Mouse (Mus musculus) ES-E14 (cell line): ENCODE results near the gene Adam10. TPM values are rescaled to one million over a fixed set of nuclear protein-coding genes. Genes with fewer than 3 reads are reported as not detected.

Experiments used
- DNase-seq: peaks from one replicate; pipeline ENCODE4 v3.0.0-alpha.2; 2013; ENCODE audit warnings: low read depth, low spot score
- H3K27ac ChIP-seq: 2 replicates; pipeline ENCODE4 v1.5.1; 2012; ENCODE audit warnings: low read depth, mild to moderate bottlenecking, low read length, moderate library complexity, mixed read lengths; ENCODE audit not compliant: poor library complexity, insufficient read depth, severe bottlenecking
- H3K36me3 ChIP-seq: 2 replicates; pipeline ENCODE4 v1.6.1; 2012; ENCODE audit warnings: mild to moderate bottlenecking, low read length, moderate library complexity, mixed read lengths; ENCODE audit not compliant: control insufficient read depth, poor library complexity, insufficient read depth, severe bottlenecking
- H3K4me1 ChIP-seq, 2 experiments: fragments of 150-350 bp in 1 of 2; sonication (generic) in 1 of 2; 2 replicates each; pipeline ENCODE4 v1.6.1; 2012; ENCODE audit warnings: low read length in 2 of 2, mild to moderate bottlenecking in 1 of 2, mixed read lengths in 1 of 2; ENCODE audit not compliant: control insufficient read depth in 2 of 2, insufficient read depth in 2 of 2, poor library complexity in 1 of 2
- H3K4me3 ChIP-seq, 2 experiments: fragments of 150-350 bp in 1 of 2; sonication (generic) in 1 of 2; 2 replicates each; pipeline ENCODE4 v1.5.1; 2012; ENCODE audit warnings: low read length in 2 of 2, low read depth in 1 of 2, mild to moderate bottlenecking in 1 of 2, mixed read lengths in 1 of 2; ENCODE audit not compliant: insufficient read depth in 1 of 2, poor library complexity in 1 of 2, severe bottlenecking in 1 of 2
- H3K9ac ChIP-seq: 2 replicates; pipeline ENCODE4 v1.6.1; 2012; ENCODE audit warnings: low read depth, mild to moderate bottlenecking, low read length, mixed read lengths; ENCODE audit not compliant: poor library complexity, insufficient read depth, severe bottlenecking
- H3K9me3 ChIP-seq: fragments of 150-350 bp; sonication (generic); 2 replicates; pipeline ENCODE4 v1.6.1; 2012; ENCODE audit warnings: low read depth, mild to moderate bottlenecking, low read length; ENCODE audit not compliant: control insufficient read depth, insufficient read depth
- CHD2 ChIP-seq: IDR thresholded peaks from 2 replicates; pipeline ENCODE4 v1.6.1; 2014; ENCODE audit warnings: mild to moderate bottlenecking, low read depth, low read length, inconsistent platforms
- HCFC1 ChIP-seq: IDR thresholded peaks from 2 replicates; pipeline ENCODE4 v1.6.1; 2012; ENCODE audit warnings: low read length, inconsistent platforms, borderline replicate concordance; ENCODE audit not compliant: insufficient read depth
- MAFK ChIP-seq: IDR thresholded peaks from 2 replicates; pipeline ENCODE4 v1.6.1; 2014; ENCODE audit warnings: mild to moderate bottlenecking, low read depth, low read length, inconsistent platforms; ENCODE audit not compliant: insufficient read depth
- ZC3H11A ChIP-seq: IDR thresholded peaks from 2 replicates; pipeline ENCODE4 v1.6.1; 2012; ENCODE audit warnings: low read depth, mild to moderate bottlenecking, inconsistent platforms, low read length, borderline replicate concordance
- ZNF384 ChIP-seq: IDR thresholded peaks from 2 replicates; pipeline ENCODE4 v1.6.1; 2012; ENCODE audit warnings: low read depth, low read length, inconsistent platforms
- in situ Hi-C, 2 experiments: fragments of 600-800 bp; cut with MboI; formaldehyde crosslinking; loops; one replicate each; pipeline ENCODE4 v1.15.1; 2025; ENCODE audit warnings: low sequenced_read_pairs in 2 of 2, inconsistent platforms in 1 of 2; ENCODE audit not compliant: unreplicated experiment in 2 of 2
- total RNA-seq: library from RNA; depleted of rRNA; stranded (reverse); fragments of 300-350 nt; gene quantifications from 2 replicates; pipeline ENCODE4 v1.2.3, GENCODE M21; 2012

Gene Adam10
- total RNA-seq, 1 experiment: 18.1 TPM

- Histone ChIP-seq H3K9ac (no peak overlapping the region), H3K36me3 (no peaks in the 10 kb centered on the region), H3K27ac (no peak overlapping the region), H3K9me3 (no peaks in the 10 kb centered on the region), H3K4me1 (peaks cover 0 to 2% of the 10 kb centered on the region in 2 experiments; a peak in 1 of 4 replicates), H3K4me3 (no peak overlapping the region)
- peak; percentile 3 for DNase-seq
- in situ Hi-C loops: no loop called here
- TF ChIP-seq MAFK (no peak), CHD2 (no peak), ZNF384 (peak; percentile 56; the same call in 1 of the 2 replicates)
These were observed 50.7 kb downstream of the Adam10 start for GRCm38 (mm10) chr9:70729544-70729943.

GRCm38 (mm10) chr9:70731079-70731478 is 52.3 kb downstream of the Adam10 start:
- Histone ChIP-seq H3K36me3 (no peaks in the 10 kb centered on the region), H3K4me3 (no peak overlapping the region), H3K9ac (no peak overlapping the region), H3K27ac (no peak overlapping the region), H3K4me1 (peaks cover 0 to 2% of the 10 kb centered on the region in 2 experiments; a peak in 1 of 4 replicates), H3K9me3 (no peaks in the 10 kb centered on the region)
- TF ChIP-seq CHD2 (no peak), MAFK (no peak), ZNF384 (no peak), HCFC1 (no peak), ZC3H11A (no peak)
- in situ Hi-C loops: no loop called here
- no peak for DNase-seq

GRCm38 (mm10) chr9:70733208-70733607 is 54.4 kb downstream of the Adam10 start:
- no peak overlapping the region for H3K9ac ChIP-seq
- TF ChIP-seq ZNF384 (no peak), MAFK (peak; percentile 45; the same call in 1 of the 2 replicates)
- H3K9me3 ChIP-seq: no peaks in the 10 kb centered on the region
- in situ Hi-C loops: no loop called here
- no peak for DNase-seq
- H3K36me3 ChIP-seq: no peaks in the 10 kb centered on the region
- H3K4me3 ChIP-seq: no peak overlapping the region
- H3K4me1 ChIP-seq: peaks cover 0 to 2% of the 10 kb centered on the region in 2 experiments; a peak in 1 of 4 replicates
- H3K27ac ChIP-seq: no peak overlapping the region

- Histone ChIP-seq H3K4me3 (no peak overlapping the region), H3K4me1 (no peaks in the 10 kb centered on the region), H3K9me3 (no peaks in the 10 kb centered on the region), H3K36me3 (no peaks in the 10 kb centered on the region), H3K9ac (no peak overlapping the region), H3K27ac (no peak overlapping the region)
- in situ Hi-C loops: no loop called here
- TF ChIP-seq CHD2 (no peak), ZNF384 (no peak), HCFC1 (no peak), MAFK (no peak), ZC3H11A (no peak)
- DNase-seq: no peak
These were observed 61.2 kb downstream of the Adam10 start for GRCm38 (mm10) chr9:70739998-70740397.

- no peak for TF ChIP-seq ZNF384
- TF ChIP-seq MAFK: no peak
- TF ChIP-seq ZC3H11A: no peak
- TF ChIP-seq CHD2: no peak
- TF ChIP-seq HCFC1: no peak
These were observed 72.9 kb downstream of the Adam10 start for GRCm38 (mm10) chr9:70751504-70752222.

More at GRCm38 (mm10) chr9:70751504-70752222, 72.9 kb downstream of the Adam10 start:
- no peak overlapping the region for H3K4me3 ChIP-seq
- no peak overlapping the region for H3K9ac ChIP-seq
- H3K4me1 ChIP-seq: no peaks in the 10 kb centered on the region
- DNase-seq: no peak
- H3K36me3 ChIP-seq: no peaks in the 10 kb centered on the region
- in situ Hi-C loops: no loop called here
- no peaks in the 10 kb centered on the region for H3K9me3 ChIP-seq
- no peak overlapping the region for H3K27ac ChIP-seq
